Mouse (Mus musculus): ENCODE measurements around the gene Gm10181. TPM values are rescaled to one million over a fixed set of nuclear protein-coding genes. Genes with fewer than 3 reads are reported as not detected.

The Gm10181 gene
- not detected in 2 replicates for polyA plus RNA-seq (2016; fragmentation: Nextera tagmentation; extraction: Ambion mirVana)

GRCm38 (mm10) chr9:25089122-25089521 lies at the start of gene Gm10181:
Gene Gm10181 (plus strand): TSS chr9:25089422.
- Histone ChIP-seq H3K4me1 (peaks cover 3% of the 10 kb centered on the region; the same call in 1 of the 2 replicates), H3K4me3 (no peak within 1 kb of the TSS), H3K36me3 (replicated peaks) (no peaks in the 10 kb centered on the region), H3K9me3 (no peaks in the 10 kb centered on the region), H3K27me3 (ENCODE audit: poor library complexity, severe bottlenecking) (no peaks in the 10 kb centered on the region), H3K27ac (no peak within 1 kb of the TSS)
- DNase-seq (ENCODE audit: extremely low spot score, low spot score): no peak
- WGBS: 86% methylated on average over 2 of the region's 2 CpGs

DNA sequence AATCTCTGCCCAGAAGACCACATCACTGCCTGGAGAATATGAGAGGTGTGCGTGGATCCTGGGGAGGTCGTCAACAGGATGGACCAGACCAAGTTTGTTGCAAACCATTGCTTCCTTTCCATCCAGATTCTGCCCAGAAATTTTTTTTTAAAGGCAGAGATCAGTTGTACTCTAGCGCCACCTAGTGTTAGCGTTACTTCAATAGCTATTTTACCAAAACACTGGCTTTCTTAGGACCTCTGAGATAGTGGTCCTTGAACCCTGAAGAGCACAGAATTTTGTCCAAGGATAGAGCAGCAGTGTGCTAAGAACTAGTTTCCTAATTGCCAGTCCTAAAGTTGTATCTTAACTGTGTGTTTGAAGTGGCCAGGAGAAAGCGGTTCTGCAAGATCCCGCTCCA lies 47.6 kb upstream of the Gm10181 start:
- Histone ChIP-seq H3K27me3 (ENCODE audit: poor library complexity, severe bottlenecking) (no peaks in the 10 kb centered on the region), H3K9me3 (peaks cover 1% of the 10 kb centered on the region; the same call in 1 of the 2 replicates), H3K4me3 (no peak overlapping the region), H3K36me3 (replicated peaks) (no peaks in the 10 kb centered on the region), H3K4me1 (no peaks in the 10 kb centered on the region), H3K27ac (no peak overlapping the region)
- peak; percentile 30 for DNase-seq (ENCODE audit: extremely low spot score, low spot score)
- 23% methylated on average over 6 of the region's 6 CpGs for WGBS

DNA sequence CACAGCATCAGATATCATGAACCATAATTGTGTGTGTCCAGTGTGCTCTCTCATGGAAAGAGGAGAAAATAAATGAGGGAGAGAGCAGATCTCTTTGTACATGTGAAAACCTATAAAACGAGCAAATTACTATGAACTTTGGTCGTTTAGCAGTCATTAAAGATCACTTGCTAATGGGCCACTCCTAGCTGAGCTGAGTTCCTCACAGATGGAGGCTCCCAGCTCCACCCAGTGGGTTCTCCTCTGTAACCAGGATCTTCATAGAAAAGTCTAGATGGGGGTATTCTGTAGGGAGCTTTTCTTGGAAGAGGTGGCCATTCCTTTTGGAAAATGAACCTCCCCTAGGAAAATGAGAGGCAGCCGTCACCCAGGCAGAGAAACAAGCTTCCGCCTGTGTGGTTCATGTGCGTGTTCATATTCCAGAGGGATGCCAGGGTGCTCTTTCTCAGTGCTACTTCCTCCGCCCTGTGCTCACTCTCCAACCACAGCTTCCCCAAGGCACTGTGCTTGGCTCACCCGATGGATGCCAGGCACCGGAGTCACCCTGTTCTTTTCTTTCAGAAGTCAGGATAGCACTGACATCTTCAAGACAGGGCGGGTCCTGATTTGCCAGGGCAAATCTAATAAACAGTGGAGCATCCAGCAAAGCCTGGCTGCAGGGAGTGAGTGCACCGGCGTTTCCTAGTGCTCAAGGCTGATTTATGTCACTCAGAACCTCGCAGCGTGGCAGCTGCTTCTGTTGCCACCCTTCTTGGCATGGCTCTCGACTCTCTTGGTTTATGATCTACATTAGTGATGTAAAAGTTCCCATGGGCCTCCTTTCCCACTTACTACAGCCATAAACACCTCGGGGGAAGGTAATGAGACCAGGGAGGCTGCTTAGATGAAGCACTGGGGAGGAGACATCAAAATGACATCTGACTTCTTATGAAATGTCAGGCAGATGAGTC lies 46.8 kb upstream of the Gm10181 start:
- no peak for DNase-seq (ENCODE audit: extremely low spot score, low spot score)
- Histone ChIP-seq H3K27me3 (ENCODE audit: poor library complexity, severe bottlenecking) (no peaks in the 10 kb centered on the region), H3K4me1 (no peaks in the 10 kb centered on the region), H3K27ac (no peak overlapping the region), H3K36me3 (replicated peaks) (no peaks in the 10 kb centered on the region), H3K9me3 (no peaks in the 10 kb centered on the region), H3K4me3 (no peak overlapping the region)
- 80% methylated on average over 15 of the region's 15 CpGs for WGBS

DNA sequence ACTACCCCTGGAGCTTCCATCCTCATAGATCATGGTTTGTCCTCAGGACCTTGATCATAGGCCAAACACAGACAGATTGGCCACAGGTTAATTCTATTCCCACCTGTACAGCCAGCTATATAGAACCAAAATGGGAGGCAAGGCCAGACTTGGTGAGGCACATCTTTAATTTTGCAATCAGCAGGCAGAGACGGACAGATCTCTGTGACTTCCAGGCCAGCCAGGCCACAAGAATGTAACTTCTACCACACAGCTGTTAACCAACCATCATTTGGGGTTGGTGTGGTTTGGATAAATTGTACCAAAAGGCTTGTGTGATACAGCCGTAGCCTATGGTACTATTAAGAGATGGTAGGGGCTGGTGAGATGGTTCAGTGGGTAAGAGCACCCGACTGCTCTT lies 44.9 kb upstream of the Gm10181 start:
- 89% methylated on average over 3 of the region's 3 CpGs for WGBS
- no peaks in the 10 kb centered on the region for H3K9me3 ChIP-seq
- no peaks in the 10 kb centered on the region for H3K4me1 ChIP-seq
- H3K27me3 ChIP-seq (ENCODE audit: poor library complexity, severe bottlenecking): no peaks in the 10 kb centered on the region
- H3K4me3 ChIP-seq: no peak overlapping the region
- no peak overlapping the region for H3K27ac ChIP-seq
- H3K36me3 ChIP-seq (replicated peaks): no peaks in the 10 kb centered on the region
- DNase-seq (ENCODE audit: extremely low spot score, low spot score): no peak

DNA sequence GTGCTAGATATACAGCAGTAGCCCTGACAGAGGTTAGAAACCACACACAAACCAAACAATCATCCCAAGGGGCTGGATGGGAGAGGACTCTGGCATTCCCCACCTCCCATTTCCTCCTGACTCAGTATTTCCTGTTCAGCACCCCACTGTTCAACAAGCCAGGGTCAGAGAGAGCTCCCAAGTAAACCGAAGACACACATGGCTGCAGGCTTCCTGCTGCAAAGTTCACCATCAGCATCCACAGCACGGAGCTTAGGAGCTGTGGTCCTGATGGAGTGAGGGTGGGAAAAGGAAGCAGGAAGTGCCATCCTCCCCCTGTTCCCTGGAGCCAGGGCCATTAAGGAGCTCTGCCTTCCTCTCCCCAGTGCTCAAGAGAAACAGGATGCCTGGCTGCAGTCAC lies 40.9 kb upstream of the Gm10181 start:
- Histone ChIP-seq H3K9me3 (no peaks in the 10 kb centered on the region), H3K4me1 (no peaks in the 10 kb centered on the region), H3K27ac (no peak overlapping the region), H3K4me3 (no peak overlapping the region), H3K27me3 (ENCODE audit: poor library complexity, severe bottlenecking) (no peaks in the 10 kb centered on the region), H3K36me3 (replicated peaks) (no peaks in the 10 kb centered on the region)
- DNase-seq (ENCODE audit: extremely low spot score, low spot score): no peak
- WGBS: 51% methylated on average over 2 of the region's 2 CpGs

- Histone ChIP-seq H3K4me1 (no peaks in the 10 kb centered on the region), H3K9me3 (no peaks in the 10 kb centered on the region), H3K4me3 (no peak overlapping the region), H3K36me3 (replicated peaks) (no peaks in the 10 kb centered on the region), H3K27ac (no peak overlapping the region), H3K27me3 (ENCODE audit: poor library complexity, severe bottlenecking) (no peaks in the 10 kb centered on the region)
- WGBS: 81% methylated on average over 2 of the region's 2 CpGs
- DNase-seq (ENCODE audit: extremely low spot score, low spot score): no peak
These were observed 40.3 kb upstream of the Gm10181 start for GRCm38 (mm10) chr9:25048940-25049339.

DNA sequence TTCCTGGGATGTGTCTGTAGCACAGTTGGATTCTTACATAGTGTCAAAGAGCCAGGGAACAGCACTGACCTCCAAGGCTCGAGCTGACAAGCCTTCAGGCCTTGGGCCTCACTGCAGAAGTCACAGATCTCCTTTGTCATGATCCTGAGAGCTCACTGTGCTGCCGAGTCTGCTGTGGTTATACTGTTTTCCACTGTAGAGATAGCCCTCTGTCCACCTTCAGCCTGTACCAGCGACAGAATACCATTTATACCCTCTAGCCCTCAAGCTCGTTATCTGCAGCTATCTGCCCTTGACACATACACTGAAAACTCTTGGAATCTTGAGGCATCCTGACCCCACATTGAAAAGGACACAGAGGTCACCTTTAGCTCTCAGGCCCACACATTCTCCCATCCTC lies 37.3 kb upstream of the Gm10181 start:
- Histone ChIP-seq H3K4me1 (no peaks in the 10 kb centered on the region), H3K9me3 (no peaks in the 10 kb centered on the region), H3K27ac (no peak overlapping the region), H3K4me3 (no peak overlapping the region), H3K36me3 (replicated peaks) (no peaks in the 10 kb centered on the region), H3K27me3 (ENCODE audit: poor library complexity, severe bottlenecking) (no peaks in the 10 kb centered on the region)
- WGBS: 70% methylated on average over 4 of the region's 4 CpGs
- no peak for DNase-seq (ENCODE audit: extremely low spot score, low spot score)

- Histone ChIP-seq H3K4me1 (peaks cover 11% of the 10 kb centered on the region; the same call in 1 of the 2 replicates), H3K36me3 (replicated peaks) (no peaks in the 10 kb centered on the region), H3K9me3 (no peaks in the 10 kb centered on the region), H3K27me3 (ENCODE audit: poor library complexity, severe bottlenecking) (no peaks in the 10 kb centered on the region), H3K27ac (no peak overlapping the region), H3K4me3 (no peak overlapping the region)
- DNase-seq (ENCODE audit: extremely low spot score, low spot score): no peak
These were observed 33.4 kb upstream of the Gm10181 start for GRCm38 (mm10) chr9:25055650-25056376.

DNA sequence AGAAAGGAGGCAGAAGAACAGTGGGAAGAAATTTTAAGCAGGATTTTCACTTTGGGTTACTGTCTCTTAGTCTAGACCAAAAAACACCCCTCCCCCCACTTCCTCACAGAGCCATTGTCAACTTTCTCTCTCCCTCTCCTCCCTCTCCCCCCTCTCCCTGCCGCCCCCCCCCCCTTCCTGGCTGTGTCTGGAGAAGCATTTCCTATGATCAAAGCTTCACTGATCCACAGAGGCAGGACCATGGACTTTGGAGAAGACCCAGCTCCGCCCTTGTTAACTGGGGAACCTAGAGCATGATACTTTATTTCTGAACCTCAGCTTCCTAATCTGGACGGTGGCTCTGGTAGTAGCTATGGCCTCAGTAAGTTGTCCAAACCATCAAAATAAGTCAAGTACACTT lies 30.5 kb upstream of the Gm10181 start:
- no peak overlapping the region for H3K27ac ChIP-seq
- WGBS: 75% methylated on average over 2 of the region's 3 CpGs
- H3K27me3 ChIP-seq (ENCODE audit: poor library complexity, severe bottlenecking): no peaks in the 10 kb centered on the region
- H3K9me3 ChIP-seq: no peaks in the 10 kb centered on the region; the same call in 1 of the 2 replicates
- H3K36me3 ChIP-seq (replicated peaks): no peaks in the 10 kb centered on the region
- DNase-seq (ENCODE audit: extremely low spot score, low spot score): no peak
- peaks cover 11% of the 10 kb centered on the region; the same call in 1 of the 2 replicates for H3K4me1 ChIP-seq
- H3K4me3 ChIP-seq: no peak overlapping the region

DNA sequence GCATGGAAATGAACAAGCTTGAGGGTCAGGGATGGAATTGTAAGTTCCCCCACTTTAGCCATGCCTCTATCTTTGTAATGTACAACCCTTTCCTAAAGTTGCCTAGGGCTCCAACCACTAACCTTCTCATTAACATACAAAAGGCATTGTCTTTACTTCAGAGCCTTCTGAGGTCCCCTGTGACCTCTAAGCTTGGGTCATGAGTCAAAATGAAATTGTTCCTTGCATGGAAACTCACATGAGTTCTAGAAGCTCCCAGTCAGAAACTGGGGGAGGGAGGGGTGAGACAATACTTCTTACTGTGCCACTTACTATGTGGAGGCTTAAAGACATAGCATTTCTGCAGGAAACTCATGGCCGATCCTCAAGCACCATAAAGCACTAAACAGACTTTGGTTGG lies 16.6 kb upstream of the Gm10181 start:
- 92% methylated on average over 1 of the region's 1 CpGs for WGBS
- Histone ChIP-seq H3K9me3 (no peaks in the 10 kb centered on the region), H3K27me3 (ENCODE audit: poor library complexity, severe bottlenecking) (no peaks in the 10 kb centered on the region), H3K36me3 (replicated peaks) (no peaks in the 10 kb centered on the region), H3K4me1 (no peaks in the 10 kb centered on the region), H3K4me3 (no peak overlapping the region), H3K27ac (no peak overlapping the region)
- DNase-seq (ENCODE audit: extremely low spot score, low spot score): no peak

DNA sequence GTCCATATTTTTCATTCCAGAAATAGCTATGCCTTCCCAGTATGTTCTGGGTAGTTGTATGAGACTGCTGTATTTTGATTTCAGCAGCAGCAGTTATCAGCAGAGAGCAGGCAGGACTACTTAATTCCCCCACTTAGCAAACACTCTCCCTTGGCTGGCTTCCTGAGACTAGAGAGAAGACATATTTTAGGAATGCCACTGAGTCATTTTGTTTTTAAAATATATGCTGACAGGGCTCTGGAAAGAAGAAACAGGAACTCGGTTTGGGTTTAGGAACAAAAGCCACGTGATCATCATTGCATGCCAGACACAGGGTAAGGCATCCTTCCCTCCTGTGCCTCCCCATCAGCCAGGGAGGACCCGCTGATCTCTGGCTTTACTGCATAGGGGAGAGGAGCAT lies 13.2 kb upstream of the Gm10181 start:
- DNase-seq (ENCODE audit: extremely low spot score, low spot score): no peak
- Histone ChIP-seq H3K9me3 (no peaks in the 10 kb centered on the region), H3K27ac (no peak overlapping the region), H3K4me3 (no peak overlapping the region), H3K4me1 (no peaks in the 10 kb centered on the region), H3K27me3 (ENCODE audit: poor library complexity, severe bottlenecking) (no peaks in the 10 kb centered on the region), H3K36me3 (replicated peaks) (no peaks in the 10 kb centered on the region)
- WGBS: 79% methylated on average over 3 of the region's 3 CpGs

DNA sequence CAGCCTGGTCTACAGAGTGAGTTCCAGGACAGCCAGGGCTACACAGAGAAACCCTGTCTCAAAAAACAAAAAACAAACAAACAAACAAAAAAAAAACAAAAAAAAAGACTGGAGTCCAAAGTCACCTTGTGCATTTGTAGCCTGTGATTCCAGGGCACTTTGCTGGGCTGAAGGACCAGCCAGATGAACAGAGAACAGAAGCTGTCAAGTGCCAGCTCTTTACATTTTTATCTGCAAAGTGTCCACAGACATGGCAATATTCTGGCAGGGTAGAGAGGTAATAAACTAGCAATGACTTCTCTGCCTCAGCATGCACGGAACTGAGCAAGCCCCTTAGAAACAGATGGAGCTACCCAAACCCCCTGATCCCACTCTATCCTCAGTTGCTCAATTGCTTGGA lies 12.7 kb upstream of the Gm10181 start:
- H3K9me3 ChIP-seq: no peaks in the 10 kb centered on the region
- no peak overlapping the region for H3K27ac ChIP-seq
- 90% methylated on average over 1 of the region's 1 CpGs for WGBS
- no peak for DNase-seq (ENCODE audit: extremely low spot score, low spot score)
- no peaks in the 10 kb centered on the region for H3K36me3 ChIP-seq (replicated peaks)
- no peak overlapping the region for H3K4me3 ChIP-seq
- H3K27me3 ChIP-seq (ENCODE audit: poor library complexity, severe bottlenecking): no peaks in the 10 kb centered on the region
- H3K4me1 ChIP-seq: no peaks in the 10 kb centered on the region

DNA sequence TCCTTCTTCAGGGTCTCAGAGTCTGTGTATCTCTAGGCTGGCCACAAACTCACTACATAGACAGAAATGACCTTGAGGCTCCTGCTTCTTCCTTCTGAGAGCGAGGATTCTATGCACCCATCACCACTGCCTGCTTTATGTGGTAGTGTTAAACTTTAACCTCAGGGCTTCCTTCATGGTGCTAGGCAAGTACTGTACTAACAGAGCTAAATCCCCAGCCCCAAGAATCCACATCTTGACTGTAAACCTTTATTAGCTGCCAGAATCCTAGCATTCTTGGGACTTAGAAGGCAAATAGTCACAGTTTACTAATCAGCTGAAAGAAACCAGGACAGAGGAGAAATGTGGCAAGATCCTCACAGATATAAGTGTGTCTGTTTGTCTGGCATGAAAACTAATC lies 1.6 kb downstream of the Gm10181 start:
- Histone ChIP-seq H3K4me1 (peaks cover 3% of the 10 kb centered on the region; the same call in 1 of the 2 replicates), H3K9me3 (no peaks in the 10 kb centered on the region), H3K36me3 (replicated peaks) (no peaks in the 10 kb centered on the region), H3K27ac (no peak overlapping the region), H3K27me3 (ENCODE audit: poor library complexity, severe bottlenecking) (no peaks in the 10 kb centered on the region), H3K4me3 (no peak overlapping the region)
- DNase-seq (ENCODE audit: extremely low spot score, low spot score): no peak
- WGBS: 62% methylated on average over 1 of the region's 1 CpGs
